Mouse (Mus musculus) inflammation-experienced regulatory T-cells, adult 6 months (primary cell): ENCODE results near the gene Ttc30a1. TPM values are rescaled to one million over a fixed set of nuclear protein-coding genes. Genes with fewer than 3 reads are reported as not detected.
"Not testable (repeated sequence)": the region's sequence is repeated elsewhere in the genome, so short reads cannot be mapped to it uniquely, and the experiment has no call there.

Experiments
- ATAC-seq: one replicate; pipeline ENCODE4 v1.8.0; 2017
- polyA plus RNA-seq, 3 experiments: library from polyadenylated mRNA; unstranded; fragments of 100-300 nt; shearing (Covaris generic); gene quantifications; one replicate each; pipeline ENCODE4 v1.2.1; 2017

Gene Ttc30a1
- polyA plus RNA-seq, 3 experiments from 2014 or later = 0.54 to 1.1 (median 0.71) TPM

GRCm38 (mm10) chr2:75982626-75983025, 859 bp upstream of the Ttc30a1 start:
- no peak for ATAC-seq

GRCm38 (mm10) chr2:75980933-75981439, 781 bp downstream of the Ttc30a1 start:
- not testable (repeated sequence) for ATAC-seq

- ATAC-seq = not testable (repeated sequence)
These were observed 3.9 kb downstream of the Ttc30a1 start, which contains the start of gene Ttc30a2 for GRCm38 (mm10) chr2:75977752-75978368. Gene Ttc30a2 (minus strand): TSS chr2:75978170.

- ATAC-seq = not testable (repeated sequence)
These were observed 5.7 kb downstream of the Ttc30a1 start for GRCm38 (mm10) chr2:75976070-75976469.

GRCm38 (mm10) chr2:75974131-75974530, 7.6 kb downstream of the Ttc30a1 start:
- ATAC-seq = no peak

- peak; percentile 86 for ATAC-seq
These were observed 16.8 kb downstream of the Ttc30a1 start for GRCm38 (mm10) chr2:75964972-75965371.

GRCm38 (mm10) chr2:75964512-75964911, 17.3 kb downstream of the Ttc30a1 start:
- peak; percentile 59 for ATAC-seq

- ATAC-seq = no peak
These were observed 17.7 kb downstream of the Ttc30a1 start for GRCm38 (mm10) chr2:75964051-75964450.

- no peak for ATAC-seq
These were observed 18.4 kb downstream of the Ttc30a1 start for GRCm38 (mm10) chr2:75963211-75963840.

GRCm38 (mm10) chr2:75960366-75961330, 21.1 kb downstream of the Ttc30a1 start:
- ATAC-seq = no peak

GRCm38 (mm10) chr2:75959850-75960365, 21.9 kb downstream of the Ttc30a1 start:
- ATAC-seq = no peak

- no peak for ATAC-seq
These were observed 22.5 kb downstream of the Ttc30a1 start for GRCm38 (mm10) chr2:75959183-75959849.

GRCm38 (mm10) chr2:75955709-75956108, 26.1 kb downstream of the Ttc30a1 start:
- no peak for ATAC-seq

GRCm38 (mm10) chr2:75953320-75953719, 28.4 kb downstream of the Ttc30a1 start:
- no peak for ATAC-seq

- no peak for ATAC-seq
These were observed 31.1 kb downstream of the Ttc30a1 start for GRCm38 (mm10) chr2:75950685-75951084.

- peak; percentile 99 for ATAC-seq
These were observed 43.4 kb downstream of the Ttc30a1 start, which contains the start of gene Ttc30b for GRCm38 (mm10) chr2:75938117-75939063. Gene Ttc30b (minus strand): TSS chr2:75938585.

- ATAC-seq = not testable (repeated sequence)
These were observed 44.1 kb downstream of the Ttc30a1 start for GRCm38 (mm10) chr2:75937520-75938116.

GRCm38 (mm10) chr2:75936685-75937084, 45.1 kb downstream of the Ttc30a1 start:
- ATAC-seq = not testable (repeated sequence)

GRCm38 (mm10) chr2:75933541-75933940, 48.2 kb downstream of the Ttc30a1 start:
- no peak for ATAC-seq

GRCm38 (mm10) chr2:75930941-75931340, 50.8 kb downstream of the Ttc30a1 start:
- ATAC-seq = no peak
